Mouse (Mus musculus) heart, embryonic 11.5 days (tissue): ENCODE results near the gene Snx29. TPM values are rescaled to one million over a fixed set of nuclear protein-coding genes. Genes with fewer than 3 reads are reported as not detected.

Experiments used
- ATAC-seq: fragments of 200-750 bp; cut with Nextera tagmentation; replicated peaks from 2 replicates; pipeline ENCODE4 v1.8.0; 2017; ENCODE audit warnings: moderate library complexity; ENCODE audit not compliant: insufficient number of reproducible peaks, low FRiP score, low TSS enrichment
- H3K27ac ChIP-seq: fragments of 300-500 bp; sonication (generic); 2 replicates; pipeline ENCODE4 v1.5.1; 2014; ENCODE audit warnings: mild to moderate bottlenecking, low read depth, low read length
- H3K27me3 ChIP-seq: fragments of 300-500 bp; sonication (generic); 2 replicates; pipeline ENCODE4 v1.6.1; 2014; ENCODE audit warnings: mild to moderate bottlenecking, low read length, mixed read lengths; ENCODE audit not compliant: control insufficient read depth, insufficient read depth
- H3K36me3 ChIP-seq: fragments of 300-500 bp; sonication (generic); 2 replicates; pipeline ENCODE4 v1.6.1; 2014; ENCODE audit warnings: mild to moderate bottlenecking, low read length, moderate library complexity, mixed read lengths; ENCODE audit not compliant: control insufficient read depth, insufficient read depth
- H3K4me1 ChIP-seq: fragments of 300-500 bp; sonication (generic); 2 replicates; pipeline ENCODE4 v1.6.1; 2014; ENCODE audit warnings: low read length; ENCODE audit not compliant: control insufficient read depth, insufficient read depth
- H3K4me2 ChIP-seq: fragments of 300-500 bp; sonication (generic); 2 replicates; pipeline ENCODE4 v1.6.1; 2014; ENCODE audit warnings: mild to moderate bottlenecking, moderate library complexity
- H3K4me3 ChIP-seq: fragments of 300-500 bp; sonication (generic); 2 replicates; pipeline ENCODE4 v1.5.1; 2014; ENCODE audit warnings: low read depth, low read length
- H3K9ac ChIP-seq: fragments of 300-500 bp; sonication (generic); 2 replicates; pipeline ENCODE4 v1.6.1; 2014; ENCODE audit warnings: mild to moderate bottlenecking, low read depth, low read length, moderate library complexity
- H3K9me3 ChIP-seq: fragments of 300-500 bp; sonication (generic); replicated peaks from 2 replicates; pipeline ENCODE4 v1.6.1; 2016; ENCODE audit warnings: low read length; ENCODE audit not compliant: control insufficient read depth
- WGBS: fragments of 180-500 bp; shearing (Covaris S2); extraction: QIAGEN DNeasy Blood & Tissue Kit; methylation state at CpG from one replicate; pipeline ENCODE4 v1.1.7; 2014; ENCODE audit not compliant: insufficient replicate concordance; 5-methylcytosine and 5-hydroxymethylcytosine counted together
- polyA plus RNA-seq: library from polyadenylated mRNA; unstranded; fragments of >200 nt; fragmentation: Nextera tagmentation; extraction: Ambion mirVana; gene quantifications from 2 replicates; pipeline ENCODE4 v1.2.1, GENCODE M21; 2014

The Snx29 gene
- polyA plus RNA-seq, 1 experiment from 2014 or later, result 8.2 TPM

DNA sequence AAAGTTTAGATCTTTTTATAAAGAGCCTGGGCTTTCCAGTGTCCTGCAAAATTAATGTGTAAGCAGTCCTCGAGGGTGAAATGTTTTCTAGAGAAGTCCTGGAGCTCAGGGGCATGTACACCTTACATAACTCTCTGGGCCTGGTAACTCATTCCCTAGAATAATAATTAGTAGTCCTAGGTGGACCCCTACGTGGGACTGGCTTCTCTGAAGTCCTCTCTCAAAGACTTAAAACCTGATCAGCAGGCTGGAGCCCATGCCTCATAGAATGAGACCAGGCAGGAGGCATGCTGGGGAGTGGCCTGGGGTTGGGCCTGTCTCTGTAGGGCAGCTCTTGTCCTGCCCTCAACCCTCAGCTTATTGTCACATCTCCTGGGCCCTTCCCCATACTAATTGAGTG, 301.4 kb downstream of the Snx29 start:
- Histone ChIP-seq H3K4me1 (no peaks in the 10 kb centered on the region), H3K9ac (no peak overlapping the region), H3K27ac (no peak overlapping the region), H3K27me3 (no peaks in the 10 kb centered on the region), H3K9me3 (no peaks in the 10 kb centered on the region), H3K4me2 (no peak overlapping the region), H3K36me3 (no peaks in the 10 kb centered on the region), H3K4me3 (no peak overlapping the region)
- 75% methylated on average over 2 of the region's 2 CpGs for WGBS
- ATAC-seq, result no peak

DNA sequence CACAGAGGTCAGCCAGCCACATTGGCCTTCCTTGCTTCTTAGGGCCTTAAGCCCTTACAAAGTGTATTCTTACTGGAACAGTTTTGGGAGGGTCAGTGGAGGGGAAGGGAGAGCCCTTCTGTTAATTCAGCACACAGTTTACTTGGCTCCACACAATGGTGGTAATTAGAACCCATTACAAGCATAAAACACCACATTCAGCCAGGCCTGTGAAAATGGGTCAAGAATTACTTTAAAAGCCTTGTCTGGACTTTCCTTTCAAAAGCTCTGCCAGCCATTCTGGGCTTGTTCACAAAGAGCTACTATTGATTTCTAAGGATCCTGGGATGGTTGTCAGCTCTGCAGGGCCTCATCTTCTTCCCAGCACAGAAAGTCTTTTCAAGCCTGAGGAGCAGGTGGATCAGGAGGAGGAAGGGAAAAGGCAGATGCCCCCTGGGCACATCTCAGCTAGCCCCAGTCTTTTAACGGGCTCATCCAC, 303.3 kb downstream of the Snx29 start:
- WGBS, result 75% methylated on average over 1 of the region's 1 CpGs

DNA sequence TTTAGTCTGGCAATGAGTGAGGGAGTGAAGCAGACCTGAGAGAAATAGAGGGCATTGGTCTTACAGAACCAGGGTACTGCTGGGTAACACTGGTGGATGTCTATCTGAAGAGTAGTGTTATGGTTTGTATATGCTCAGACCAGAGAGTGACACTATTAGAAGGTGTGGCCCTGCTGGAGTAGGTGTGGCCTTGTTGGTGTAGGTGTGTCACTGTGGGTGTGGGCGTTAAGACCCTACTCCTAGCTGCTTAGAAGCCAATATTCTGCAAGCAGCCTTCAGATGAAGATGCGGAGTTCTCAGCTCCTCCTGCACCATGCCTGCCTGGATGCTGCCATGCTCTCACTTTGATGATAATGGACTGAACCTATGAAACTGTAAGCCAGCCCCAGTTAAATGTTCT, 303.9 kb downstream of the Snx29 start:
- 80% methylated on average over 2 of the region's 2 CpGs for WGBS
- Histone ChIP-seq H3K36me3 (no peaks in the 10 kb centered on the region), H3K4me3 (no peak overlapping the region), H3K4me2 (no peak overlapping the region), H3K4me1 (no peaks in the 10 kb centered on the region), H3K27me3 (no peaks in the 10 kb centered on the region), H3K27ac (no peak overlapping the region), H3K9ac (no peak overlapping the region), H3K9me3 (no peaks in the 10 kb centered on the region)
- no peak for ATAC-seq

More for the DNA sequence above, 303.3 kb downstream of the Snx29 start:
- H3K27me3 ChIP-seq, result no peaks in the 10 kb centered on the region
- no peaks in the 10 kb centered on the region for H3K4me1 ChIP-seq
- no peak overlapping the region for H3K4me2 ChIP-seq
- ATAC-seq, result no peak
- H3K4me3 ChIP-seq, result no peak overlapping the region
- no peak overlapping the region for H3K9ac ChIP-seq
- no peak overlapping the region for H3K27ac ChIP-seq
- no peaks in the 10 kb centered on the region for H3K9me3 ChIP-seq
- H3K36me3 ChIP-seq, result no peaks in the 10 kb centered on the region

DNA sequence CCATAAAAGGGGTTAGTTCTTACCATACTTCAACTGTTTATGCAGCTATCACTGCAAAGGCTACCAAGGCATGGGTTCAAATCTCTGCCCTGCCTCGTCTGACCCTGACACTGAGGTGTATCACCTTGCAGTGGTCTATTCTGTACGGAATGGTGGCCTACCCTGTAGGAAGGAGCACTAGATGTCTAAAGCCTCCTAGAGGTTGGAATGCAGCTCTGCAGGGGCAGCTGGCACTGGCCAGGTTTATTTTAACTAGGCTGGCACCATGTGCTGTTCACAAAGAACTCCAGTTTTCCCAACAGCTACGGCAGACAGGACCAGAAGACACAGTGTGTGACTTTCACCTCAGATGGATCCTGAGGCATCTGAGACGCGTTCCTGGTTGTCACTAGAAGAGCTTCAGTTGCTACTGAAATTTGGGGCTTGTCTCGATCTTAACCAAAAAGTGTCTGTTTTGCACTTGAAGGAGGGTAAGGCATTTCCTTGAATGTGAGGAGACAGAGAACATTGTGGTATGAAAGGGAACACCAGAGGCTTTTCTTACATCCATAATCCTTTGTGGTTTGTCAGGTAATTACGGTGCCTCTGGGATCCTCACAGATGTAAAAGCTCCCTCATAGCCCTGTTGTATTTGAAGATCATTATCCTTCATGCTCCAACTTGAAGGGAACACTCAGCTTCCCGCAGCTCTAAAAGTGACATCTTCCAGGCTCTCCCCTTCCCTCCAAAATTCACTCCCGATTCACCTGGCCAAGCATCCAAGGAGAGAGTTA, 305.3 kb downstream of the Snx29 start:
- H3K9ac ChIP-seq, result no peak overlapping the region
- H3K4me3 ChIP-seq, result no peak overlapping the region
- H3K27ac ChIP-seq, result no peak overlapping the region
- no peaks in the 10 kb centered on the region for H3K9me3 ChIP-seq
- no peaks in the 10 kb centered on the region for H3K4me1 ChIP-seq
- no peak overlapping the region for H3K4me2 ChIP-seq
- no peaks in the 10 kb centered on the region for H3K36me3 ChIP-seq
- WGBS, result 77% methylated on average over 9 of the region's 9 CpGs
- ATAC-seq, result no peak
- H3K27me3 ChIP-seq, result no peaks in the 10 kb centered on the region

DNA sequence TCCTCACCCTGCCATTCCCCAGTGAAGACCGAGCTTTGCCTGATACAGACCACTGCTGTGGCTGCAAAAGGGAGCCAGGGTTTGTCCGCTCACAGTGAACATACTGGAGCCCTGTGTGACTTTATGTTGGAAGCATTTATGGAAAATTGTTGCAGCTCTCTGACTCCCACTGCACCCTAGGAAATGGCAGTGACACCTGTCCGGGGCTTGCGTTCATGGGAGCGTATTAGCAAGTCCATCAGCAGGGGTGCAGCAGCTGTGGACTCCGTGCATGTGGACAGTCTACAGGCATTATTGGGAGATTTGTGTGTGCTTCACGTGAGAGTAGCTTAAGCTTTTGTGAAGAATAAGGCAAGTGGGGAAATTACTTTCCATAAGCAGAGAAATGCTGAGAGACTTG, 307.0 kb downstream of the Snx29 start:
- no peaks in the 10 kb centered on the region for H3K9me3 ChIP-seq
- no peak for ATAC-seq
- no peak overlapping the region for H3K9ac ChIP-seq
- WGBS, result 87% methylated on average over 7 of the region's 7 CpGs
- no peaks in the 10 kb centered on the region for H3K36me3 ChIP-seq
- no peak overlapping the region for H3K4me2 ChIP-seq
- no peaks in the 10 kb centered on the region for H3K4me1 ChIP-seq
- no peak overlapping the region for H3K4me3 ChIP-seq
- no peaks in the 10 kb centered on the region for H3K27me3 ChIP-seq
- no peak overlapping the region for H3K27ac ChIP-seq

DNA sequence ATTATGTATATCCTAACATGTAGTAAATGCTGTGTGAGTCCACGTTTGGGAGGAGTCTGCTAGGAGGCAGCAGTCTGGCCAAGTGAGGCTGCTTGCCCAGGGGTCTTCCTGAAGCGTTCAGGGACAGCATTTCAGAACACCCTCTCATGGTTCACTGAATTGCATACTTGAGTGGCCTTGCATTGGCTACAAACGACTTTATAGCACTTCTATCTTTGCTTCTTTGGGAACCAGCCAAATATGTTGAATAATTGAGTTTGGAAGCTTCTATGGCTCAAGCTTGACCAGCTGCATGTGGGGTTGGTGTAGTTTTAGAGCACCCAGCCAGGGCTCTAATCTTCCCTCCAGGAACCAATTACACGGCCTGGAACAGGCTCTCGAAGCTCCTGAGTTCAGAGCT, 307.8 kb downstream of the Snx29 start:
- H3K36me3 ChIP-seq, result no peaks in the 10 kb centered on the region
- no peak overlapping the region for H3K9ac ChIP-seq
- 68% methylated on average over 5 of the region's 5 CpGs for WGBS
- H3K9me3 ChIP-seq, result no peaks in the 10 kb centered on the region
- no peaks in the 10 kb centered on the region for H3K27me3 ChIP-seq
- no peak overlapping the region for H3K4me2 ChIP-seq
- H3K27ac ChIP-seq, result no peak overlapping the region
- no peak for ATAC-seq
- H3K4me1 ChIP-seq, result no peaks in the 10 kb centered on the region
- H3K4me3 ChIP-seq, result no peak overlapping the region

DNA sequence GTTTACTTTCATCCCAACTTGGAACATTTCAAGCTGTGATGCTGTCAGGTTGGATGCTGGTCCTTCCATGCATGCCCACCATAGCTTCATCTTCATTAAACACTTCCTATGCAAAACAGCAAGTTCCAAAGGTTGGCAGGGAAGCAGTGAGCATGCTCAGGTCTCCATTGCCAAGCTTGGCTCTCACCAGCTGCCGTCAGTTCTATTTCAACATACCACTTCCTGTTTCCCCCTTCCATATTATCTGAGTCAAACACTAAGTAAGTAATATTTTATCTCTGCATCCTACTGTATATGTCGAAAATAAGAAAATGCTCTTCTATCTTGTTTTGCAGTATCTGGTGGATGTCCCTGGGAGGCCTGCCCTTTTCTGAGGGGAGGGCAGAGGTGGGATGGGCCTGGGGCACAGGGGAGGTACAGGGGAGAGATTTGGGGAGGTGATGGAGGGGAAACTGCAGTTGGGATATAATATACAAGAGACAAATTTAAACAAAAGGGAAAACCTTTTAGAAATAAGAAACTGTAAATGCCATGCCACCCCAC, 309.6 kb downstream of the Snx29 start:
- WGBS, result 60% methylated on average over 2 of the region's 2 CpGs
- no peak for ATAC-seq

DNA sequence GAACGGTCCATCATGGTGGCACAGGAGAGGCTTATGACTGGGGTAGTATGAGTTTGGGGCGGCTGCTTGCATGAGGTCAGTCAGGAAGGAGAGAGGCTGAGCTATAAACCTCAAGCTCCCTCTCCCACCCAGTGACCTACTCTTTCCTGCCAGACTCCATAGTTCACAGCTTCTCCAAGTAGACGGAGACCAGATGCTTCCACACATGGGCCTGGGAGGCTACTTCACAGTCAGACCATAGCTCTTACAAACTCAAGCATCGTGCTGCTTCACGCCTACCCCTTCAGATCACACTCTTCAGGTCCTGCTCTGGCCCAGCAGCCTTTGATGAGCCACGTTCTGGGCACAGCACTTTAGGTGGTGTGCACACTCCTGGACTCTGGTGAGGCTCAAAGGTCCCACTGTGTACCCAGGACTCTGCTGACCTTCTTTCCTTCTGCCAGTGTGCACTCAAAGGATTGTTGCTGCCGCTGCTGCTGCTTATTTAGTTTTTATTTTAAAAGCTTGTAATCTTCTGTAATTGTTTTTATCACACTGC, 313.6 kb downstream of the Snx29 start:
- Histone ChIP-seq H3K27ac (no peak overlapping the region), H3K9ac (no peak overlapping the region), H3K4me1 (peaks cover 9% of the 10 kb centered on the region), H3K36me3 (no peaks in the 10 kb centered on the region), H3K27me3 (no peaks in the 10 kb centered on the region), H3K9me3 (no peaks in the 10 kb centered on the region), H3K4me3 (no peak overlapping the region), H3K4me2 (no peak overlapping the region)
- no peak for ATAC-seq
- 62% methylated on average over 7 of the region's 7 CpGs for WGBS

More for the DNA sequence above, 309.6 kb downstream of the Snx29 start:
- no peak overlapping the region for H3K27ac ChIP-seq
- no peaks in the 10 kb centered on the region for H3K36me3 ChIP-seq
- no peaks in the 10 kb centered on the region for H3K9me3 ChIP-seq
- H3K4me2 ChIP-seq, result no peak overlapping the region
- H3K4me3 ChIP-seq, result no peak overlapping the region
- H3K4me1 ChIP-seq, result peaks cover 9% of the 10 kb centered on the region
- no peaks in the 10 kb centered on the region for H3K27me3 ChIP-seq
- H3K9ac ChIP-seq, result no peak overlapping the region
